Mouse (Mus musculus) gastrocnemius, postnatal 14 days (tissue): ENCODE data around the gene Ppp2r5a. TPM values are rescaled to one million over a fixed set of nuclear protein-coding genes. Genes with fewer than 3 reads are reported as not detected.
"Not testable (repeated sequence)": the region's sequence is repeated elsewhere in the genome, so short reads cannot be mapped to it uniquely, and the experiment has no call there.

ENCODE experiments used
- DNase-seq: peaks from one replicate; pipeline ENCODE4 v3.0.0; 2021; ENCODE audit warnings: mixed read lengths
- intact Hi-C: fragments of 180-260 bp; cut with DNase I; formaldehyde crosslinking; loops from one replicate; pipeline ENCODE4 v1.15.1; 2025; ENCODE audit warnings: low total_unique reads
- long read RNA-seq, 2 experiments: library from polyadenylated mRNA; stranded (forward); transcript quantifications; one replicate each; pipeline ENCODE4 v2.0.0; 2021
- total RNA-seq, 2 experiments: library from RNA; stranded (reverse); gene quantifications; 2 replicates each; pipeline ENCODE4 v1.2.3; 2021

Ppp2r5a gene
- 10 to 100 TPM; 63.0 to 67.2 TPM for total RNA-seq
- long read RNA-seq, experiment 1, transcript Ppp2r5a-201 (13 exons, 3,088 nt): major isoform, 95 of 104 reads
- long read RNA-seq, experiment 1, partial matches to known transcripts: 2 of 104 reads
- long read RNA-seq, experiment 1, other reads (novel, unspliced or antisense): 7 of 104 reads
- long read RNA-seq, experiment 2, transcript Ppp2r5a-201 (13 exons, 3,088 nt): major isoform, 106 of 121 reads
- long read RNA-seq, experiment 2, partial matches to known transcripts: 8 of 121 reads
- long read RNA-seq, experiment 2, other reads (novel, unspliced or antisense): 7 of 121 reads

DNA sequence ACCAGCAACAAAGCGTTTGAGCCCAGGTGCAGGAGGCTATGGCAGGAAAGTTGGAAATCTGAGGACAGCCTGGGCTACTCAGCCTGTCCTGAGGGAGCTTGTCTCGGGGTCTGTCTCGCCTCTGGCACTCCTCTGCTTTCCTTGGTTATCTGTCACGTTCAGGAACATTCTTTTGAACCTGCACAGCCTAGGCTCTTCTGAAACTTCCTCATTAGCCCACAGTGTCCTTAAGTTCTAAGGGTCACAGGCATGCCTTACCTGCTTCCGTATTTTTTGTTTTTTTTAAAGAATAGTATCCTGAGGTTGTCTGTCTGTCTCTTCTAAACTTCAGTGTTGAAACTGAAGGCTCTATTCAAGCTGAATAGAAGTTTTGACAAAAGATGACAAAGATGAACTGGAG is at the start of gene Ppp2r5a:
Ppp2r5a (minus strand) TSS at position 199 of the 400 bp plus-strand sequence.
- DNase-seq: no peak
- intact Hi-C loops: no loop called here

- intact Hi-C loops: loop anchor here (10.0 kb wide), 1 partner anchor 104 kb away; no protein-coding TSS in a partner anchor
- DNase-seq: no peak
These were observed 47.5 kb upstream of the Ppp2r5a start for GRCm38 (mm10) chr1:191450614-191451013.

- intact Hi-C loops: no loop called here
- DNase-seq: no peak
These were observed 46.5 kb upstream of the Ppp2r5a start for GRCm38 (mm10) chr1:191449537-191449936.

GRCm38 (mm10) chr1:191447391-191448016 is 44.4 kb upstream of the Ppp2r5a start:
- DNase-seq: no peak
- intact Hi-C loops: no loop called here

GRCm38 (mm10) chr1:191446307-191446706 is 43.2 kb upstream of the Ppp2r5a start:
- no peak for DNase-seq
- intact Hi-C loops: no loop called here

DNA sequence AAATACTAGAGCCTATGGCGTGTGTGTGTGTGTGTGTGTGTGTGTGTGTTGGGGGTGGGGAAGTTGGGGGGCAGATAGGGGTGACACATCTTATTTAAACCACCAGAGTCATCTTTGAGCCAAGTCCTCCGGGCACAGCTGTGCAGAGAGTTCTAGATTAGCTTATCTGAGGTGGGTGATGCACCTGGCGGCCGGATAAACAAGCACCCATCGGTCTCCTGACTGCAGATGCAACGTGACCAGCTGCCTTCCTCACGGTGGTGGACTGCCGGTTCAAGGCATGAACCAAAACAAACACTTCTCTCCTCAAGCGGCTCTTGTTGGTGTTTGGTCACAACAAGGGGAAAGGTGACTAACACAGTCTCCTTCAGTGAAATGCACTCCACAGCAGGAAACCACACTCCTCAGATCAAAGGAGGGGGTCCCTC is 42.8 kb upstream of the Ppp2r5a start:
- no peak for DNase-seq
- intact Hi-C loops: no loop called here

- intact Hi-C loops: no loop called here
- no peak for DNase-seq
These were observed 42.3 kb upstream of the Ppp2r5a start for GRCm38 (mm10) chr1:191445401-191445800.

- intact Hi-C loops: no loop called here
- DNase-seq: no peak
These were observed 41.4 kb upstream of the Ppp2r5a start for GRCm38 (mm10) chr1:191444467-191444866.

GRCm38 (mm10) chr1:191439011-191439410 is 35.9 kb upstream of the Ppp2r5a start:
- DNase-seq: no peak
- intact Hi-C loops: no loop called here

DNA sequence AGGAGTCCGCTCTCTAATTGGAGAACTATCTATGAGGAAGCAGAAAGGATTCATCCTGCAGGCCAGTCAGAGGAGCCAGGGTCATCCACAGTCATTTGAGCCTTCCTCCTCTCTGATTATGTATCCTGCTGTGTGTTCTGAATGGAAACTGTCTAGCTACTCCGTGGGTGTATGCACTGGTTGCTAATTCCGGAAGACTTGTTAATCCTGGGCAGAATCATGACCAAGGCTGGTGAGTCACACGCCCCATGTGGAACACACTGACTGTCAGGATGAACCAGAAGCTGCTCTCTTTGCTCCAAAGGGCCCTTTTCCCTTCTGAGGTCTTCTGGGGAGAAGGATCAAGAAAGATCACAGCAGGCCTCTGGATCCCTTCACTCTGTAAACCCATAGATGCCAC is 35.5 kb upstream of the Ppp2r5a start:
- no peak for DNase-seq
- intact Hi-C loops: no loop called here

DNA sequence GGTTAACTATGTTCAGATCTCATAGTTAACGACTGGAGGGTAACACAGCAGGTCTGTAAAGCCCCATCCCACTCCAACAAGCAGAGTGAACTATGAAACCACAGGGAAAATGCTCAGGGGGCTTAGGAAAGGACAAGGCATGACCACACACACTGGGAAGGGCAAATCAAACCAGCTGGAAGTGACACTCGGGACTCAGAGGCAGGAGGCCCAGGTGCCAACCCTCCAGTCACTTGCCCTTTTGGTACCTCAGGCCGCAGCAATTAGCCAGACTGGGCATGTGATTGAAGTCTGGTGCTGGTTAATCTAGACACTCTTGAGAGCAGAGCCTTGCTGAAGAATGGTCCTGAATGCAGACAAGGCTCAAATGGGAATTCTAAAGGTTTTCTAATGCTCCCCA is 33.6 kb upstream of the Ppp2r5a start:
- intact Hi-C loops: no loop called here
- no peak for DNase-seq

- intact Hi-C loops: no loop called here
- peak; percentile 71 for DNase-seq
These were observed 32.3 kb upstream of the Ppp2r5a start for GRCm38 (mm10) chr1:191435359-191435758.

GRCm38 (mm10) chr1:191432531-191432930 is 29.5 kb upstream of the Ppp2r5a start:
- intact Hi-C loops: no loop called here
- no peak for DNase-seq

GRCm38 (mm10) chr1:191432023-191432422 is 29.0 kb upstream of the Ppp2r5a start:
- DNase-seq: no peak
- intact Hi-C loops: no loop called here

- intact Hi-C loops: no loop called here
These were observed 27.0 kb upstream of the Ppp2r5a start for GRCm38 (mm10) chr1:191430121-191430520.

GRCm38 (mm10) chr1:191425884-191426283 is 22.8 kb upstream of the Ppp2r5a start:
- no peak for DNase-seq
- intact Hi-C loops: no loop called here

More at GRCm38 (mm10) chr1:191430121-191430520, 27.0 kb upstream of the Ppp2r5a start:
- DNase-seq: no peak

DNA sequence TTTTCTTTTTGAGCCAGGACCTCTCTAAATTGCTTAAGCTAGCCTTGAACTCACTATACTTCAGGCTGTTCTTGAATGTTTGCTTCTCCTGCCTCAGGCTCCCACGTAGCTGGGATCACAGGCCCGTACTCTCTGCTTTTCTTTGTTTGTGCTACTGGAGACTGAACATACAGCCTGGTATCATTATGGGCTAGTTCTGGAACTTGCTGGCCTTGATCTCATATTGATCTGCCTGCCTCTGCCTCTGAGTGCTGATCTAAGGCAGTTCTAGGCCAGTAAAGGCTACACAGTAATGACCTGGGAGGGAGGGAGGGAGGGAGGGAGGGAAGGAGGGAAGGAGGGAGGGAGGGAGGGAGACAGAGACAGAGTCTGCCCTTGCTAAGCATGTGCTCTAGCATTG is 20.1 kb upstream of the Ppp2r5a start:
- no peak for DNase-seq
- intact Hi-C loops: no loop called here

- DNase-seq, intact Hi-C loops: not testable (repeated sequence)
These were observed 19.6 kb upstream of the Ppp2r5a start for GRCm38 (mm10) chr1:191422714-191423113.

DNA sequence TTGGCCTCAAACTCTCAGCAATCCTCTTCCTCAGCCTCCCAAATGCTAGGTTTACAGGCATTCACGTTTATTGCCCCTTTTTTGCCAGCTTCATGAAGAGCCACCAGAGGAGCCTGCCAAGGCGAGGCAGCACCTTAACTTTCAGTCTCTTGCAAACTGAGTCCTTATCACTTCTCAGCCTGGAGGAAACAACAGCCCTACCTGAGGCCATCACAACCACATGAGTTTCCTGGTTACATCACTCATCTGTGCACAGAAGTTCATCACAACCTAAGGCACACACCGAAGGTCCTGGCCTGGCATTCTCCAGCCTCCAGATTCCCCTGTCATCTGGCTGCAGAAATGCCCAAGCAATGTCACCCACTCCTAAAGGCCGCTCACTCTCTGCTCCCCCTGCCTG is 19.1 kb upstream of the Ppp2r5a start:
- DNase-seq: no peak
- intact Hi-C loops: no loop called here

DNA sequence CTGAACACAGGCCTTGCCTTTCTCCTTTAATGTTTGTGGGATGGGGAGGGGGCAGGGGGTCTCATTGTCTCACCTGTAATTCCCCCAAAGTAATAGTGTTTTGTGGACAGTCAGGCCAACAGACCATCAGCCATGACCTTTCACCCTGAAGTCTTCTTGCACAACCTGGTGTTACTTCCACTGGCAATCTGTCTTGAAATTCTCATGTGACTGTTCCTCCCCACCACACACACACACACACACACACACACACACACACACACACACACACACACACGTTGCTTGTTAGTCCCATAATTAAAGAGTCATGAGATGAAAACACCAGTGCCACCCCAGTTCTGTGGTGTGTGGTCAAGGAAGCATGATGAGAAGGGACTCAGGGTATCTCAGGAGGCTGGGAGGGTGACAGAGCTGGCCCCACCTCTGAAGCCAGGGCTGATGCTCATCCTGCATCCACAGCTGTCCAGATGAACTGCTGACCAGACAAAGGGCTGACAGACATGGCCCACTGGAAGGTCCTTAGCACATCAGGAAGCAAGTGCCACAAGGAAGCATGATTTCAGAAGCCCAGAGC is 18.4 kb upstream of the Ppp2r5a start:
- DNase-seq: no peak
- intact Hi-C loops: no loop called here

- peak; percentile 68 for DNase-seq
- intact Hi-C loops: no loop called here
These were observed 17.9 kb upstream of the Ppp2r5a start for GRCm38 (mm10) chr1:191420930-191421404.
